Mouse (Mus musculus) megakaryocyte-erythroid progenitor cell, adult 5-6 weeks (primary cell): ENCODE data around the gene Nol12. TPM values are rescaled to one million over a fixed set of nuclear protein-coding genes. Genes with fewer than 3 reads are reported as not detected.

ENCODE experiments used
- ATAC-seq: replicated peaks from 2 replicates; pipeline ENCODE4 v1.8.0; 2016; ENCODE audit warnings: mild to moderate bottlenecking, inconsistent platforms; ENCODE audit not compliant: severe bottlenecking, poor library complexity, low FRiP score, low TSS enrichment
- total RNA-seq, 2 experiments: library from RNA; stranded (forward) in 1 of 2; stranded (reverse) in 1 of 2; fragments of 200-1000, 215-1000 nt in 1 of 2; fragments of >200 nt in 1 of 2; fragmentation: Nextera tagmentation in 1 of 2; gene quantifications; 2 replicates each; pipeline ENCODE4 v1.2.3; 2014 to 2017

Nol12 gene
- total RNA-seq, 2 experiments from 2014 or later, result 31.6 to 56.7 TPM

DNA sequence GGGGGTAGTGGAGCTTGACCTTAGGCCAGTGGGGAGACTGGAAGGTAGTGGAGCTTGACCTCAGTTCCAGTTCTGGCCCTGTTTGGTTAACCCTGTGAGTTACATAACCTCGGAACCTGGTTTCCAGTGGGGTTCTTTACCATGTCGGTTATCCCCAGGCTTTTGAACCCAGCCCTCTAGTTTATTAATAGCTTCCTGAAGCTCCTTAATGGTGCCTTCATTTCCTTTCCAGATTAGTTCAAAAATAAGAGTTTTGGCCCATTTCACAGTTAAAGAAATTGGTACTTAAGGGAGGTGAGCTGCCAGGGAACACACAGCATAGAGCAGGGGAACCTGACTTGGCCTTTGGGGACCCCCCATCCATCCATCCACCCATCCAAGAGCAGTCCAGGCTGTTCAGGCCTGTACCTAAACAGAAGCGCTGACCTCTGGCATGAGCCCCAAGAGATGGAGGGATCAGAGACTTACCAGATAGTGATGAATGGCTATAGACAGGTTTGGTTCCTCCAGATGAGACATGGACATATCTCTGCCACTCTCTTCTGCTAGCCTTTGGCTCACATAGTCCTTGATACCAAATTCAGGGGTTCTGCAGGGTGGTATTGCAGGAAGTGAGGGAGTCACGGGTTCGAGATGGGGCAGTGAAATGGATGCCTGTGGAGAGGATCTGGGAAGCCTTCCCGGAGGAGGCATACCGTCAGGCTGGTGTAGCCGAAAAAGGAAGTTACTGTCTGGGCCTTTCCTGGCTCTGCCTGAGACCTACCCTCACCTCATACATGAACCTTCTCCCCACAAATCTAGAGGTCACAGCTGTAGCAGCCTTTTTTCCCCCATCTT is 19.7 kb upstream of the Nol12 start:
- no peak for ATAC-seq

DNA sequence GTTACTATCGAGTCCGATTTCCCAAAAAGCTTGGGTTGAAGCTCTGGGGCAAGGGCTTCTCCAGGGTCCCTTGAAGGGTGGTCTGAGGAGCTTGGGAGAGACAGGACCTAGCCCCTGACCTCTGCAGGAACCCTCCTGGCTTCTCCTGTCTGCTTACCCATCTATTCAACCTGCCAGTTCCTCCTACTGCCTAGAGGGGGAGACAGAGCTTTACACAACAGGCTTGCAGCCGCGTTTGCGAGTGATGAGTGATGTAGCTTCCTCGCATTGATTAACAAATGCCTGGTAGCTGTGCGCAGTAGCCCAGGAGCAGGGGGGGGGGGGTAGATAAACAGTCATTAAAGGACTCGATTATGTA is 19.1 kb upstream of the Nol12 start:
- ATAC-seq, result peak; percentile 55

DNA sequence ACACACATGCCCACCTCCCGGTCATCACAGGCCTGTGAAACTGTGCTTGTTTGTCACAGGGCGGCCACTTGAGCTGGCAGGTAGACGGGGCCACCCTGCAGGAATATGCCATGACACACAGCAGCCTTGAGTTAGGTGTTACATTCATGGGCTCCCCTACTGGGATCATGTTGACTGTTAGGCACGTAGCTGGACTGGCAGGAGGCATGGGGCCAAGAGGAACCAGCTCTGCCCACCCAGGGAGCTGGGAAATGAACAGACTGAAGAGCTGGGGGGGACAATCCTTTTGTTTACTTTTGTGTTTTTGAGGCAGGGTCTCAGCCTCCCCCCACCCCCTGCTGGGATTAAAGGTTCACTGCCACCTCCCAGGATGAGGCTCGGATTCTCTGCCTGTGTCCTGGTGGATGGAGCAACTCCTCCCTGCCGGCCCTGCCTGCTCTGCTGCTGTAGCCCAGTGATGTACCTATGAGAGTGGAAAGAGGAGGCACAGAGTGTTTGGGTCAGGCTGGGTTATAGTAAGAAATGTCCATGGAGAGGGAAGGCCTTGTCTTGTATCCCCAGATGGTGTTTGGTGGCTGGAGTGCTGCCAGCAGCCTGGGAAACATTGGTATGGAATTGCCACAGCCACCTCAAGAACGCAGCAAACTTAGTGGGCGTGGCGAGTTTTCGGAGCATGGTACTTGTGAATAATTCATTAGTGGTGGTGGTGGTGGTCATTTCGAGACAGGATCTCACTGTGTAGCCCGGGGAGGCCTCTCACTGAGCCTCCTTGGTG is 18.5 kb upstream of the Nol12 start:
- no peak for ATAC-seq

DNA sequence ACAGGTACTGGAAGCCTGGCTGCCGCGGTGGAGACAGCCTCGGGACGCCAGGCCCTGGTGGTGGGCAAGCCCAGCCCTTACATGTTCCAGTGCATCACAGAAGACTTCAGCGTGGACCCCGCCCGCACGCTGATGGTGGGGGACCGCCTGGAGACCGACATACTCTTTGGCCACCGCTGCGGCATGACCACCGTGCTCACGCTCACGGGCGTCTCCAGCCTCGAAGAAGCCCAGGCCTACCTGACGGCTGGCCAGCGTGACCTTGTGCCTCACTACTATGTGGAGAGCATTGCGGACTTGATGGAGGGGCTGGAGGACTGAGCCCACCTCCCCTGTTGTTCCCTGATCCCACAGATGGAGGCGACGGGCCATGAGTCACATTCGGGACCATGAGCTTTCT is 16.6 kb upstream of the Nol12 start:
- ATAC-seq, result no peak

DNA sequence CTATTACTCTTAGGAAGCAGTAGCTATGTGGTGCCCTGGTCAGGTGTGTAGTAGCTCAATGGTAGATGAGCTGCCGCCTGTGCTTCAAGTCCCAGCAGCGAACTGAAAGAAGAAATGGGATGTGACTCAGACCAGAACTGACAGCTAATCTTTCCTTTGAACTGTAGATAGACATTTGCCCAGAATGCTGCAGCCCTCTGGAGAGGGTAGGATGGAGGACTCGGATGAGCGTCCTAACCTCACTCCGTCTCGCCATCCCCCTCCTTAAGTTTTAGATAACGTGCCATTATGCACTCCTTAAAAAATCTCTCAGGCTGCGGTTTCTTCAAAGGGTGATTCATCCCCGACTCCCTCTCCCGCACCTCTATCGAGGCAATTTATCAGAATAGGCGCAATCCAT is 14.8 kb upstream of the Nol12 start:
- no peak for ATAC-seq

DNA sequence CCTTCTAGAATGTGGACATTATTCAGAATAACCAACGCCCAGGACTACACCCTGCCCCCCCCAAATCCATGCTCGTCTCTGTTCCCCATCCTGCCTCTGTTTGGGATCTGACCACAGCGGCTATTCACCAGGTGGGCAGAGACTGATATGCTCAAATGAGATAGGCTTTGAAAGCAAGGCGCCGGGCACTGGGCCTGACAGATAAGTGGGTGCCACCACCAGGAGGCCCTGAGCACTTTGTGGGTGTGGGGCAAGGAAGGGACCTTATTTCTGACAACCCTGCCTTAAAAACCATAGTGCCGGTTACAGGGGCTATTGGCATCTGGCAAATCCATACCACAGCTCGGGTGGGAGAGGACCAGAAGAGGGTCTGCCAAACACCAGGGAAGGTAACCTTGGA is 12.0 kb upstream of the Nol12 start:
- ATAC-seq, result peak; percentile 75

DNA sequence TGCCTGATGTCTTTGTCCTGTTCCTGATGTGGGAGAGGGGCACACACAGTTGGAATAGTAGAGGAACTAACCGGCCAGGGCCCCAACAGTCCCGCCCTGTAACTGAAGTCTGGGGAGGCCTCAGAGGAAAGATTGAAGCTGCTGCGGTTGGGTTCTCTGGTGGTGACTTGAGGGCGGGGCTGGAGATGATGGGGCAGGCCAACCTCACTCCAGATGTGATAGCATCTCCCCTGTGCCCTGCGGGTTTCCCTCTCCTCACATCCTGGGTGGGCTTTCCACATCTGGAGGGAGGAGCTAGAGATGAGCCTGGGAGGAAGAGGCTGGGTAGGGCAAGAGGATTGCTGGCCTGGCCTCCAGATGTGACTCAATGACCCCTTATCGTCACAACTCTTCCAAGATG is 11.1 kb upstream of the Nol12 start:
- peak; percentile 64 for ATAC-seq

DNA sequence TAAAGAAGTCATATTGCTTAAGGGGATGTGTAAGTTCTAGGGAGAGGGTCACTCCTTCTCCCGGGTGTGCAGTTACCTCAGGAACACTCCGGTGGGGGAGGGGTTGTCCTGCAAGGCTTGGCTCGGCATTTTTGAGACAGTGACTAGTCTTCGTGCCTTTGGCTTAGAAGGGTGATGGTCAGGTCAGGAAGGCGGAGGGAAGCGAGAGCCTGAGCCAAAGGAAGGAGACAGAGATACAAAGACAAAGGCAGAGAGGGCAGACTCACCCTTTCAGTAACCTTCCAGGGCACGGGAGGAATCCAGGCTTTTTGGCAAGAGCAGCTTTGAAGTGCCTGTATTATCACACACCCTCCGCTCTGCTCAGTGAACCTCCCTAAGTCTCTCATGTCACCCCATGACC is 9.6 kb upstream of the Nol12 start:
- no peak for ATAC-seq

DNA sequence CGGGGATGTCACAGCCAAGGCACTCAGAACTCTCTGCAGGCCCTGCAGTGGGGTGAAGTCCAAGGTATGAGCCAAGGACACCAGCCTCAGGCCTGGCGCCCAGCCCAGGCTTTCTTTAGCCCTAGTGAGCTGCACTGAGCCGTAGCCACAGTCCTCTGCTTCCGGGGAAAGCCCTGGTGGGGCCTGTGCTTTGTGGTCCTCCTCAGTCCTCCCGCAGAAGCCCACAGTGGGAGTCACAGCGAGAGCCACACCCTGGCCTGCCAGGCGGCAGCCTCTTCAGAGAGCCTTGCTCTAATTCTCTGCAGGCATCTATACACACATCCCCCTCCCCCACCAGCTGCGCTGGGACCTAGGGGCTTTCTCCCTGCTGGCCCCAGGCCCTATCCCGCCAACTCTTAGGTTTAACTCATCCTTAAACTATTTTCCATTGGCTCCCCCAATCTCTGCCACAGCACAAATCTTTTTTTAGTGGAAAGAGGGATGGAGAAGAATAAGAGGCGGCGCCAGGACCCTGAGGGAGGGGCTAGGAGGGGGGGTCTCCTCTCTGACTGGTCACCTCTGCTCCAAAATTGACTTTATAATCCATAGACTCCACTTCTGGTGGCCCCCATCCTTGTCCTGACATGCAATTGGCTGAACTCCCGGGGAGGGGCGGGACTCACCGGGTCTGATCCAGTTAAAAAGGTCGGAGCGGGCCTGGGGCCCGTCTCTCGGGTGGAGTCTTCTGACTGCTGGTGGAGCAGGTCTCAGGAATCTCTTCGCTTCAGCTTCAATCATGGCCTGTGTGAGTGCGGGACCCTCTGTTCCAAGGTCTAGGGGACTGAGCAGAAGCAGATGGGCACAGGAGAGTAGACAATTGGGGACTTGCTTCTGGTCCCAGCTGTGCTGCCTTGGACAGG is 8.5 kb upstream of the Nol12 start, which contains the start of gene Lgals1:
Gene Lgals1, plus strand, starts transcription at position 705 of the 899 bp plus-strand sequence.
- ATAC-seq, result 0 out of 2 replicates have a peak, but pooled peaks have one; percentile 7

DNA sequence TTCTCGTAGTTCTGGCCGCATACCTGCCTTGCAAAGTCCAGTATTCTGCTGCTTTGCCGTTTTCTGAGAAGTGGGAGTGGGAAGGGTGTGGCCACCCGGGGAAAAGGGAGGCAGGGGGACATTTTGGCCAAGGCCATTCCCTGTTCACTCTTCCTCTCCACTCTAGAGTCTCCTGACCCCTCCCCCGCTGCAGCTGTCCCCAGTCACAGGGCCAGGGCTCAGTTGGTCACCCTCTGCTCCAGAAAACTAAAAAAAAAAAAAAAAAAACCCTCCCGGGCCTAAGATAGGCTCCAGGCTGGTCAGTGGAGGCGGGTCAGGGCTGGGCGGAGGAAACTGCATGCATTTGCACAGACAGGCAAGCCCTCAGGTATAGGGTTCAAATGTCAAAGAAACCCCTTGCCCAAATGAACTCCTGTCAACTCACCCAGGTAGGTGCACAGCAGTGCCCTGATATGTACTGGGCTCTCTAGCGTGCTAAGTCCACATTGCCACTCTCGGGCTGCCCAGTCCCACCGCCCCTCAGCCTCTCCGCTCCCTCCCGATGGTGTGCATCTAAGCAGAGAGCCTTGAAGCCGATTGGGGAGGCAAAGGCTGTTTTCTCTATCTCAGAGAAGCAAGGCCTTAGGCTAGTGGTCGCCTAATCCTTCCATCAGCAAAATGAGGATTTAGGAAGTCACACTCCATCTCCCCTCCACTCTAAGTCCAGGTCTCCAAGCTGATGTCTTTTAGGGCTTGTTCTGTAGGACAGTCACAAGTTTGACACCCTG is 7.5 kb upstream of the Nol12 start:
- ATAC-seq, result no peak

DNA sequence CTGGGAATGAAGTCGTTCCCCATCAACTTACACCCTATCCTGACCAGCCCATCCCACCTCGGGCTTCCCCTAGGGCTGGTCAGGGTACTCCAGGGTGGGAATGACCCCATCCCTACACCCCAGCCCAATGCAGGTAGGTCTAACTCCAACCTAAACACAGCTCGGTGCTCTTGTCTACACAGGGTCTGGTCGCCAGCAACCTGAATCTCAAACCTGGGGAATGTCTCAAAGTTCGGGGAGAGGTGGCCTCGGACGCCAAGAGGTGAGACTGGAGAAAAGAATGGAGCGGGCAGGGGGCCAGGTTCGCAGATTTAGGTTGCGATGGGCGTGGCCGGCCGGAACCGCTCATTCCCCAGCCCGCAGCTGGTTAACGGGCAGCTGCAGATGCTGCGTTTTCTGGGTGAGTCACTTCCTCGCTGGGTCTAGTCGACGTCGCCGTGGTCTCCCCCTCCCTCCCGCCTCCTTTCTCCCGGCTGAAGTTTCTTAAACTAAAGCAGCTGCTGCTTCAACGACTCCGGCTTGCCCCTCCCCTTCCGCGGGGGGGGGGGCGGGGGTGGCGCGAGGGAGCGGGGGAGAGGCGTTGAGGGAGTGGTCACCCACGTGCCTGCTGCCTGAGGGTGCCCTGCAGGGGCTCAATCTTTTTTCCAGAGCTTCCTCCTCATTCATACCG is 6.8 kb upstream of the Nol12 start:
- ATAC-seq, result peak; percentile 24; the same call in 1 of the 2 replicates

DNA sequence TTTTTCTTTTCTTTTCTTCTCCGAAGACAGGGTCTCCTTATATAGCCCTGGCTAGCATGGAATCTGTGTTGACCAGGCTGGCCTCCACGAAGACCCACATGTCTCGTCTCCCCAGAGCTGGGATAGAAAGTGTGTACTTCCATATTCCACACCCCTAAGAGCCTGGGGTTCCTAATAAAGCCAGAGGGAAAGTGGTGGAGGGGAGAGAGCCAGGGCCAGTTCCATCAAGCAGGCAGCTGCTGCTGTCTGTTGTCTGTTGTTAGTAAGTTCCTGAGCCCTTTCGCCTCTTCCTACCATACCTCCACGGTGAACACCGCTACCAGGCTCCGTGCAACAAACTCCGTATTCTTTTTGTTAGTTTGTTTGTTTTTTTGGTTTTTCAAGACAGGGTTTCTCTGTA is 6.2 kb upstream of the Nol12 start:
- no peak for ATAC-seq

DNA sequence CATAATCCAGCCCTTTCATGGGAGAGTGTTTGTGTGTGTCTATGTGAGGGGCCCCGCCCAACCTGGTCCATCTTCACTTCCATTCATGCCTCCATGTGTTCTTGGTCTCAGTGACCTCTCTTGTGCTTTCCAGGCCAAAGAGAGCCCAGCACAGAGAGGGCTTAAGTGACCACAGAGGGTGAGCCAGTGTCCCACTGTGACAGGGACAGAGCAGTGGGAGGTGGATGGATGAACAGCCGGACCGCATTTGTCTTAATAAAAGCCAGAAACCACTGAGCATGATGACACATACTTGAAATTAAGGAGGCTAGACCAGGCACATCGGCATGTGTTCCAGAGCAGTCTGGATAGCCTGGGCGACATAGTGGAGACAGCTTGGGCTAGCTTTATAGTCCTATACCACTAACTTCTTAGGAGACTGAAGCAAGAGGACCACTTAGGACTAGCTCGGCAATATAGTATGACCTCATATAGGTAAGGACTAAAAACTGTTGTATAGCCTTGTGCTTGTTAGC is 4.5 kb upstream of the Nol12 start:
- ATAC-seq, result no peak

DNA sequence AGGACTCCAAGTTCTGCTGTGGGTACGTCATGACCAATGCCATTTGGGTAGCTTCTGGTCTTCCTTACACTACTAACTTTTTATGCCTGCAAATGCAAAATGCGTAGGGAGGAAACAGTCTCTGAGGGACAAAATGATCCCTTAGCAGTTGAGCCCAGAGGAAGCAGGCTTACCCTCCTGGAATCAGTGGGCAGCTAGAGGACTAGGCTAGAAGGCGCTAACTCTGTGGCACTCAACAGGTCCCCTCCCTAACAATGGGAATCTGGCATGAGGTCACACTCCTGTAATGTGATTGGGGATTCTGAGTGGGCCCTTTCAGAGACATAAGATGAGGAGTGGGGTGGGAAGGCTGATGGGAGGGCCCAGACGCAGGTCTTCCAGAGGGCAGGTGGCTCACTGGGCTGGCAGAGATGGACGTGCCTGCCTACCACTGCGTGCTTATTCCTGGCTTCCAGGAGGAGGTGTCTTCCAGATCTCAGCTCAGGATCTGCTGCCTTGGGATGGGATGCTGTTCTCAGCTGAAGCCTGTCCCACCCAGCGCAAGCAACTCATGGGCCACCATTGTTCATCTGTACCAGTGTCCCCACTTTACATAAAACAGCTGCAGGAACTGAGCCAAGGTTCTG is 3.8 kb upstream of the Nol12 start:
- ATAC-seq, result no peak

DNA sequence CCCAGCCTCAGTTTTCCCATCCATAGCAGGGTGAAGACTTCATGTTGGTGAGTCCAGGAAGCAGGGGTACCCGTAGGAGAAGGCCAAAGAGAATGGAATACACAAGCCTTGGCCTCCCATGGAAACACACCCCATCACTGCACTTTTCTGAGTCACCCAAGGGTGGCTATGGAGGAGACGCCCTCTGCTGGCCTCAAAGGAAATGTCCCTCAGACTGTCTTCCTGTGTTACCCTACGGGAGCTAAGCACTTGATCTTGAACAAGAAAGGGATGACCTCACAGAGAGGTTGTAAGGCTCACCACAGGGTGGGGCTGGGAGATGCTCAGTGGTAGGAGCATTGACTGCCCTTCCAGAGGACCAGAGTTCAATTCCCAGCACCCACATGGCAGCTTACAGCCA is 3.2 kb upstream of the Nol12 start:
- ATAC-seq, result peak; percentile 74

DNA sequence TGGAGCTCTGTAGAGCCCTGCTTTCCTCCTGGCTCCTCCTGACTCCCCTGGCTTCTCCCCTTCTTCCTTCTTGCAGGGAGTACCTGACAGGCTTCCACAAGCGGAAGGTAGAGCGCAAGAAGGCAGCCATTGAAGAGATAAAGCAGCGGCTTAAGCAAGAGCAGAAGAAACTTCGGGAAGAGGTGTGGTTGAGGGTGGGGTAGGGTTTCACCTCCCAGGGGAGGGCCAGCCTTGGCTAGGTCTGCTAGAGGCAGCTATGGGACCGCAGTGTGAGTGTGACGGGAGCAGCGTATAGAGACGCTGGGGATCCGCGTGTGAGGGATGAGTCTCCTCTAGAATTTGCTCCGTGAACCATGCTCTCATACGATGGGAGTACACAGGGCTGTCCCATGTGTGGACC is 1.7 kb downstream of the Nol12 start:
- no peak for ATAC-seq

DNA sequence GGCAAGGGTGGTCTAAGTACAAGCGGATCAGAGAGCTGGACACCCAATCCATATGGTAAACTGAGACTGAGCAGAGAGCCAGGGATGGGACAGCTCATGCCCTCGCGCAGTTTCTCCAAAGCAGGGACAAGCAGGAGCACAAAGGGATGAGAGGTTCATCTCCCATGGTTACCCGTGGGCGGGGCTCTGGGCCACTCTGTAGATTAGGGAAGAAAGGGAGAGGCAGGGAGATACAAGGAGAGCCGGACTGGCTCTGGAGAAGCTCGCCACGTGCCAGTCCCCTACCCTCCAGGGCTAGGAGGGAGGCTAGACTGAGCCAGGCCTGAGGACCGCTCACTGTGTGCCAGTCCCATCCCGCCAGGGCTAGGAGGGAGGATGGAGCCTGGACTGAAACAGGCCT is 2.6 kb downstream of the Nol12 start:
- ATAC-seq, result no peak

DNA sequence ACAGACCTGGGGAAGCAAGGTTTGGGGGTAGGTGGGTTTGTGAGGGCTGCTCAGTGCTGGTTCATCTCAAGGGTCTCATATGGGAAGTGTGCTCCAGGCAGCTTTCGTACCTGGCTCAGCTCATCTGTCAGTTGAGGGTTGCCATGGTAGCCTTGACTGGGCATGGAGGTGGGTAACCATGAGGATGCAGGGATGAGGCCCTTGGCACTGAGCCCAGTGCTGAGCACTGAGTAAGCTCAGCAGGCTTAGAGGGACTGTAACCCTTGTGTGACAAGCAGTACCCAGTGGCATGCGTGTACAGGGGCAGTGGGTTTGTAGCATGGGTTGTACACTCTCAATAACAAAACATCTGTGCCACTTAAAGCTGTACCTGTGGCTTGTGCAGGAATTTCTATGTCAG is 3.2 kb downstream of the Nol12 start:
- ATAC-seq, result no peak
